Mouse (Mus musculus) adrenal gland, postnatal 10 days (tissue): Measurements from ENCODE around the gene Nckap5. TPM values are rescaled to one million over a fixed set of nuclear protein-coding genes. Genes with fewer than 3 reads are reported as not detected.
A peak's percentile ranks its signal among the peaks of the same experiment; 100 is the strongest.

Source experiments
- DNase-seq: peaks from one replicate; pipeline ENCODE4 v3.0.0; 2021; ENCODE audit warnings: mixed read lengths
- total RNA-seq, 2 experiments: library from RNA; stranded (reverse); gene quantifications; 2 replicates each; pipeline ENCODE4 v1.2.3; 2021

Gene Nckap5
- total RNA-seq, 2 experiments from 2014 or later = 22.6 to 37.4 TPM

GRCm38 (mm10) chr1:126617464-126618041 lies 213.0 kb downstream of the Nckap5 start:
- DNase-seq = no peak

DNA sequence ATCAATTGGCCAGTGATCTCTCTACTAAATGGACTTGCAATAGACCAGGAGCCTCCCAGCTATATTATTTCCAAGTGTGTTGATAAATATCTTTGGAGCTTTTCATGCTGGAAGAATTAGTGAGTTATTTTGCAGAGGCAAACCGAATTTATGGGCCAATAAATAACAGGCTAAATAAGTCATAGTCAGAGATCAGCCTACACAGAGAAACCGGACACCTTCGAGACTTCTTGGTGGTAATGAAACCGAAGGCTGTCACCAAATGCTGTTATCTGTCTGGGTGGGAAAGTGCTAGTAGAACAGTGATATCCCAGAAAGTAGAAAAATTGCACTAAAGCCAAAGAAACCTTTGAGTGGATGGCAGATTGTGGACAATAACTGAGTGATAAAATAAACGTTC lies 213.6 kb downstream of the Nckap5 start:
- DNase-seq = no peak

DNA sequence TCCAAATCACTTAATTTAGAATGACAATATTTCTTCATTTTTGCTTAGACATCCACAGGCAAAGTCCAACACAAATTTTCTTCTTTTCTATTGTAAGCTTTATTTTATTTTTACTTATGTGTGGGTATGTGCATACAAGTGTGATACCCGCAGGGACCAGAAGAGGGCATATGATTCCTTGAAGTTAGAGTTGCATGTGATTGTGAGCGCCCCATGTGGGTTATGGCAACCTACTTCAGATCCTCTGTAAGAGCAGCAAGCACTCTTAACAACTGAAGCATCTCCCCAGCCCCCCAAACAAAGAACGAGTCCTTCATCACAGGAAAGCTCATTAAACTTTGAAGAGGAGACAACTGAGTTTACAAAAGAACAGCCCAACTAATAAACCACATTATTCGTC lies 217.7 kb downstream of the Nckap5 start:
- no peak for DNase-seq

GRCm38 (mm10) chr1:126608586-126608985 lies 222.0 kb downstream of the Nckap5 start:
- no peak for DNase-seq

GRCm38 (mm10) chr1:126606189-126607080 lies 224.2 kb downstream of the Nckap5 start:
- DNase-seq = no peak

DNA sequence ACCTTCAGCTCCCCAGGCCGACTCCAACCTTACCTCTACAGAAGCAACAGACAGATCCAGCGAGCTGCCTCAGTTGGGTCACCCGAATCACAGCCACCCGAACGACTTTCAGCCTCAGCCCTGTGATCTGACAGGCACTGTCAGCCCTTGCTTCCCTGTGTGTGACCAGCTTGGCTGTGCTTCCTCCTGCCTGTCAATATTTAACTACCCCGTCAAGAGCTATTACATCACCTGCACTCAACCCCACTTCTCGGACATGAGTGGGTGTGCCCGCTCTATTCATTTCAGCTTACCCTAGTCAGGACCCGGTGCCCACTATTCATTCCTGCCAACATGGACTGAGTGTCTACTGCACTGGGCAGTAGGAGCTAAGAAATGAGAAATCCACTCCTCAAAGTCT lies 226.0 kb downstream of the Nckap5 start:
- no peak for DNase-seq

GRCm38 (mm10) chr1:126603771-126604515 lies 226.7 kb downstream of the Nckap5 start:
- no peak for DNase-seq

- no peak for DNase-seq
These were observed 230.0 kb downstream of the Nckap5 start for GRCm38 (mm10) chr1:126600596-126600995.

GRCm38 (mm10) chr1:126597376-126597775 lies 233.2 kb downstream of the Nckap5 start:
- DNase-seq = peak; percentile 37

DNA sequence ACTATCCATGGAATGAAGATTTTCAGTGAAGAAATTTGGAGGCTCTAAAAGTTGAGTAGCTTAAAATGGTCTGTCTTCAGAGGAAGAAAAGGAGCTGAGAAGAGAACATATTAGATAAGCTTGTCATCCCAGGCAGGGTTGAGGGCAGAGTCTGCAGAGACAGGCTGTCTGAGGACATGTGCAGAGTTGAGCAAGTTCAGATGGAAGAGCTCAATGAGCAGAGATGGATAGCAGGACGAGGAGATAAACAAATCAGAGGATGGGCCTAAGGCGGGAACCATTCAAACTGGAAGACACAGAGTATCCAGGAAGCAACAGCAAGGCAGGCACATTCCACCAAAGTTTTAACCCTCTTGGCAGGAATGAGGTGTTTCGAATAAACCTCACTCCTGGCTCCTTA lies 235.8 kb downstream of the Nckap5 start:
- DNase-seq = no peak

DNA sequence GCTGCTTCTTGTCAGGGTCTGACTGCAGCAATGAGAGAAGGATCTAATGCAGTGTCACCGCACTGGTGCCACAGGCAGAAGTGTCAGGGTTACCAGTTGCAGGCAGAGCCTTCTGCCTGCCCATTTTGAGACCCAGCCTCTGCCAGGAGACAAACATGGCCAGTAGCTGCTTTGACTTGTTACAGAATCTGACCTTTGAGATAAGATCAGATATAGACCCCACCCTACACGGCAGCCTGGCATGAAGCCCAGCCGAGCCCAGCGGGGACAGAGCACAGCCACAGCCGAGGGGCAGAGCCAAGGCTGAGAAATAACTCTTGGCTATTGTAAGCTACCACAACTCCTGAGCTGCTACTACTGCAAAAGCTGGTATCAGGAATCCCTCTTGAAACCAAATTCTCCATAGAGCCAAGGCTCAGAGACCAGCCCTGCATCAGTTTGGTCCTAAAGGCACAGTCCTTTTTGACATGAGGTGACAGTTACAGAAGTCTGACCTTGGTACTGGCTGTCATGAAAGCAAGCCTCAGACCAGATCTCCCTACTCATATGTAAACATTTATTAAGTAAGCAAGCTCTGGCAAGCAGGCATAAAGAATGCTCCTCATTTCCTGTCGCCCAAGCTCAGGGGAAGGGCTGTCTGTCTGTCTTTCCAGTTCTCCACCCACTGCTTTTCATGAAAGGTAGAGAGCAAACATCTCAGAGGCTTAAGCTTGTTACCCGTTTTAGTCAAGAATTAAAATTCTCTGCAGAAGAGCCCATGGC lies 237.4 kb downstream of the Nckap5 start:
- peak; percentile 63 for DNase-seq

GRCm38 (mm10) chr1:126590911-126591310 lies 239.7 kb downstream of the Nckap5 start:
- no peak for DNase-seq

DNA sequence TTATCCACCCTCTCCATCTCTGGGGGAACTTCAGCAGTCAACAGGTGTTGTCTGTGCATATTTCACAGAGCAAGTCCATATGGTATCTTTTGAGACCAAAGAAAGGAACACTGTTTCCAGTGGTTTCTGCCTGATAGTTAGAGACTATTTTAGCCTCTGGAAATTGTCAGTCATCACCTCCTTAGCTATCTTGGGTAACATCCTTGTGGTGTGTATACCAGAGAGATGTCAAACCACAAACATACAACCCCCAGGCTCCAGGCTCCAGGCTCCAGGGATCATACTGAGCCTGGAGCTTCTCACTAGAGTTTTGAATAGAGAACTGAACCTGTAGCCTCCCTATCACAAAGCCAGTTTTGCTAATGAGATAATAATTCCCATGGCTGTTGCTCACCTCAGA lies 252.4 kb downstream of the Nckap5 start:
- DNase-seq = no peak

DNA sequence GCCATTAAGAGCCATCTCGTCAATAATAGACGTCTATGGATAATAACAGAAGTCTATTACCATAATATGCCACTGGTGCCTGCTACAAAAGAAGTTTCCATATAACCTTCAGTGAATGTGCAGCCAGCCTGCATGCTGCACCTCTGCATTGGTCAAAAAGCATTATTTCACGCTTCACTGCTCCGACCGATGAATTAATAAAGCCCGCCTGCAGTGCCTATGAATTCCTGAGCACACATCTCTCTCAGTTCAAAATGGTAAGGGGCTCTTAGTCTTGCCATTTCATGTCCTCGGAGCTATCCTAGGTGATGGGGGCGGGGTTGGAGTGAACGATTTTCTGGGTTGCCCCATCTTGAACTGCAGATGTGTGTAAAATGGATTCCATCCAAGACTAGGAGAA lies 256.3 kb downstream of the Nckap5 start:
- no peak for DNase-seq

- no peak for DNase-seq
These were observed 256.9 kb downstream of the Nckap5 start for GRCm38 (mm10) chr1:126573714-126574113.

- DNase-seq = no peak
These were observed 257.5 kb downstream of the Nckap5 start for GRCm38 (mm10) chr1:126573097-126573496.

DNA sequence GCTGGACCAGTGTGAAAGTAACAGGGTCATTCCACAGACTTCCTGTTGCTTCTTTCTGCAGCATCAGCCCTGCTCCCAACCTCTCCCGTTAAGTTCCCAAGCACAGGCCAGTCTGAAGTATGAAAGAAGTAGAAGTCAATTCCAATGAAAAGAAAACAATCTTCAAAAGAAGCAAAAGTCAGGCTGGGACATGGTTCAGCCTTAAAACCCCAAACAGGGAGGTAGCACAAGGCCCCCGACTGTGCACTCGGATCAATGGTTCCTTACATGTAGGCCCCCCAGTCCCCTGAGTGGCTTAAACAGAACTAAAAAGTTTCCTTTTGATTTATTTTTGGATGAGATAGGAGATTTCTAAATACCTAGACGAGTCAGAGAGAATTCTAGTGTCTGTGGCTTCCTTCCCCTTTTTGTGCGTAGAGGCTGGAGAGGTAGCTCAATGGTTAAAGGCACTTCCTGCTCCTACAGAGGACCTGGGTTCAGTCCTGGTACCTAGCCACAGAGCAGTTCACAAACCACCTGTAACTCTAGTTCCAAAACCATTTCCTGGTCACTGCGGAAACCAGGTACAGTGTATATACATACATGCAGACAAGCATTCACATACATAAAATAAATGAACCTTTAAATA lies 260.9 kb downstream of the Nckap5 start:
- no peak for DNase-seq

DNA sequence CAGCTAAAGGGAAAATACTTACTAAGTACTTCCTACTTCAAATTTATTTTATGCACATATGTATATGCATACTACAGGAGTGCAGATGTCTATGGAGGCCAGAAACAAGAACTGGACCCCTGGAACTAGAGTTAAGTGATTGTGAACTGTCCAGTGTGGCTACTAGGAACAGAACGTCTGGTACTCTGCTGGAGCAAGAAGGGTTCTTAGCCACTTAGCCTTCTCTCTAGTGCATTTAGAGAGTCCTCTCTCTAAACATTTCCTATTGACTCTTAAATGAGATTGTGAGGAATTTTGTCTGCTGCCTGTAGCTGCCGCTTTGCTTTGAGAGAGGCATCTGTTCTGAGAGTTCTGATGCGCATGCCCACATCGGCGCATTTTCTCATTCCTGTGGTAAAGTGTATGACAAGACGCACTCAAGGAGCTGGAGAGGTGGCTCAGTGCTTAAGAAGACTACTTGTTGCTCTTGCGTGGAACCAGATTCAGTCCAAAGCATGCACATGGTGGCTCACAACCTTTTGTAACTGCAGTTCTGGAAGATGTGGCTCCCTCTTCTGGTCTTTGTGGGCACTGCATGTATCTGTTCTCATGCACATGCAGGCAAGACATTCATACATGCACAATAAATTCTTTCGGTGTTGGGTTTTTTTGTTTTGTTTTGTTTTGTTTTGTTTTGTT lies 261.9 kb downstream of the Nckap5 start:
- peak; percentile 67 for DNase-seq

GRCm38 (mm10) chr1:126565151-126565725 lies 265.4 kb downstream of the Nckap5 start:
- DNase-seq = peak; percentile 44

- DNase-seq = no peak
These were observed 269.7 kb downstream of the Nckap5 start for GRCm38 (mm10) chr1:126560931-126561330.

- no peak for DNase-seq
These were observed 272.8 kb downstream of the Nckap5 start for GRCm38 (mm10) chr1:126557791-126558294.
